Mouse (Mus musculus) testis, postnatal 10 days (tissue): ENCODE data around the gene Sub1.

Experiments
- DNase-seq: peaks from one replicate; pipeline ENCODE4 v3.0.0; 2021; ENCODE audit warnings: low spot score

Sub1 gene

DNA sequence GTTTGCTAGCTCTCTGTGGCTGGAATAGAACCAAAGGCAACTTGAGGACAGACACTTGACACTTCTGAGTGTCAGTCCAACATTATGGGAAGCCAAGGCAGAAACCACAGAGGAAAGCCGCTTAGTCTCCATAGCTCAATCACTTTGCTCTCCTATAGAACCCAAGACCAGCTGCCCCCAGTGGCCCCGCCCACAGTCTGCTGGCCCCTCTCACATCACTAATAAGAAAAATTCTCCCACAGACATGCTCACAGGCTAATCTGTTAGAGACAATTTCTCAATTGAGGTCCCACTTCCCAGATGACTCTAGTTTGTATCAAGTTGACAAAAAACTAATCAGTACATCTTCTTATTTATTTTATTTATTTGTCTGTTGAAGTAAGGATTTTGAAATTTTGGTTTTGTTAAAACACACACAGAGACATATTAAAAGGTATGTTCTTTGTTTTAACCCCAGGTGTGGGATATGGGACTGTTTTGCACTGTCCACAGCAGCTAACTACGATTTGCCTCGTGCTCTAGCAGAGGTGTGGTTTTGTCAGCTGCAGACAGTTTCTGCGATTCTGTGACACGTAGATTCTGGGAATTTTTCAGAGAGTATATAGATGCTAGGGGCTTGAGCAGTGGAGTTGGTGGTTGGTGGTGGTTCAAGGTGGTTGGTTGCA, 16.9 kb upstream of the Sub1 start:
- DNase-seq, result no peak

DNA sequence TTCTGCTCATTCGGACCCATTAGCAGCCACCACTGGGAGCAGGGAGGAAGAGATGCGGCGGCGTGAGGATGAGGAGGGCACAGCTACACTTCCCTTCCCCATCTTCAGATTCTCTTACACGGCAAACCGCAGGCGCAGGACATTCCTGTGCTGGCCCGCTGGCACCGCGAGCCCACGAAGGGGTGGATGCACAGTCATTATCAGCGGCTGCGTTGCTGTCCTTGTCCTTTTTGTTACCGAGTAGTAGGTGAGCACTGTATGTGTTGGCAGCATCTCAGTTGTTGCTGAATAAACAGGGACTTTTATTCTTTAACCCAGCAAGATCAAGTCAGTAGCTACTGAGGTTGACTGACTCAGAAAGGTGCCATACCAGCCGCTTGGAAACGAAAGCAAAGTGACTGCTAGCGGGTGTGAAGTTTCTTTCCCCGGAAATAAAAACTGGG, 13.8 kb upstream of the Sub1 start:
- DNase-seq, result no peak

DNA sequence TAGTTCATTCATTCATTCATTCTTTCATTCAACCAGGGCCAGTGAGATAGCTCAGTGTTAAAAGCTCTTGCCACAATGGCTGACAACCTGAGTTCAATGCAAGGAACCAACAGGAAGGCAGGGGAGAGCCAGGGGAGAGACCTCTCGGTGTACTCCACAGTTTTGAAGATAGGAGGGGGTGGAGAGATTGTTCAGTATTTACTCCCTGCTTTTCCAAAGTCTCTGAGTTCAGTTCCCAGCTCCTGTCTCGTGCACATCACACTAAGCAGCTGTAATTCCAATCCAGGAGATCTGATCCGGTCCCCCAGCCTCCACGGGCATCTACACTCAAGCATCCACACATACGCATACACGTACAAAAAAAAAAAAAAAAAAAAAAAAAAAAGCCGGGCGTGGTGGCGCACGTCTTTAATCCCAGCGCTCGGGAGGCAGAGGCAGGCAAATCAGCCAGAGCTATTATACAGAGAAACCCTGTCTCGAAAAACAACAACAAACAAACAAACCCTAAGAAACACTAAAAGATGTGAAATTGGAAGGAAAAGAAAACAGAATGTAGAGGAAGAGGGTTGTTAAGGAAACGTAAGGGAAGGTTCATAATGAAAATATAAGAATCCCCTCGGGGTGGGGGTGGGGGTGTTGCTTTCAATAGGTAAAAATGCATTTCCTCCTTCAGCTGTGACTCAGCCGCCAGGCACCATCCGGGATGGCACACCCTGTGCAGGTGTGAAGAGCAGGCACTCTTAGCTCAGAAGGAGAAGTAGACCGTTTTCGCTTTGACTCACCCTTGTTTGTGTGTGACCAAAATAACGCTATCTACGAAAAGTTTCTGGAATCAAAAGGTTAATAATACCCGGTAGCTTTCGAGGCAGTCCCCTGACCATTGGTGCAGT, 13.2 kb upstream of the Sub1 start:
- no peak for DNase-seq

DNA sequence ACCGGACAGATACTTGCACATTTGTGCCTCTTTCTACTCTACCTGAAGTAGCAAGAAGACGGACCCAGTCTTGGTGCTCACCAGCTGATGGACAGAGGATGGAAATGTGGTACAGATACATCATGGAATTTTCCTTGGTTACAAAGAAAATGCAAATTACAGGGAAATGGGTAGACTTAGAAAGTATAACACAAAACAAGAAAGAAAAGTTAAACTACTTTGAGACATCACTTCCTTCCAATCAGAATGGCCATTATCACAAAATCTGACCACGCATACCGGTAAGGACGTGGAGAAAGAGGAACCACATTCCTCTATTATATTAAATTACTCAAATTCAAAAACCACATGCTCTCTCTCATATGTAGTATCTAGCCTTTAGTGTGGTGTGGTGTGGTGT, 12.1 kb upstream of the Sub1 start:
- no peak for DNase-seq

DNA sequence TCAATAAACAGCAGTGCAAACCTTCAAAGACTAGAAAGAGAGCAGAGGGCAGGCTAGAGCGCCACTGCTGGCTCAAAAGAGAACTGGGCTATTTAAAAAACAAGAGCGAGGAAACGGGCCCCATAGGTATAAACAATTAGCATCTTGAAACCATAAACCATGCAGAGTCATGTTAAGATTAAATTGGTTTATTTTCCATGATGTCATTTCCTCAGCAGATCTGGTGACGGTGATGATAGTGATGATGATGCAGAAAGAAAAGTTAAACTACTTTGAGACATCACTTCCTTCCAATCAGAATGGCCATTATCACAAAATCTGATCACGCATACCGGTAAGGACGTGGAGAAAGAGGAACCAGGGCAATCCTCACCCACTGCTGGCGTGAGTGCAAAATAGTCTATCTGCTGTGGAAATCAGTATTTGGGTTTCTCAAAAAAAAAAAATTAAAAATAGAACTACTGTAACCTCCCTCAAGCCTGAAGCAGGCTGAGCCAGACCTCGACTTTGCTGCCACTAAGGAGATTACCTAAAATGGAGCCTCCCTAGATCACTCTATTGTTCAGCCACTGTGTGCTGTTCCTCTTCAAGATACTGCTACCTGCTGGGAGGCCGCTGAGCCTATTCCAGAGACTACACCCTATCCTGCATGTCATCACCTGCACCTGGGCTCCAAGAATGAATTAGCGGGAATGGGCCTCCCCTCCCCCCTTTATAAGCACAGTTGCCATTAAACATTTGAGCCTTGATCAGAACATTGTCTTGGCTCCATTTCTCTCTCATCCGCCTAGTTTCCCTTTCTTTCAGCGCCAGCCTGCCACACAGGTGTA, 11.4 kb upstream of the Sub1 start:
- DNase-seq, result no peak

DNA sequence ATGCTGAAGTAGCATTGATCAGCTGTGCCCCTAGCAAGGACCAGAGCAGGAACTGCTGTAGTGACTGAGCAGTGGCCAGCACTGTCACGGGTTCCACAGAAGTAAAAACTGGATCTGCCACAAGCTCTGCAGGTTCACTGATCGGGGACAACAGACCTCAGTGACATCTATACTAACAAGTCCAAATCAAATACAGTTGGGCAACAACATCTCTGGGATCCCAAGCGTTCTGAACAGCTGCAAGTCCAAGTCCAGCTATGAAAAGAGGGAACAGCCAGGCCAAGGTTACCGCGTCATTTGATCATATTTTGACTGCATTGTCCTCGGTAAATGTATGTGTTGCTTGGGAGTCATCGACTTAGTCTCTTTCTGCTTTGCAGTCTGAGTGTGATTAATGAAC, 10.6 kb upstream of the Sub1 start:
- DNase-seq, result no peak

DNA sequence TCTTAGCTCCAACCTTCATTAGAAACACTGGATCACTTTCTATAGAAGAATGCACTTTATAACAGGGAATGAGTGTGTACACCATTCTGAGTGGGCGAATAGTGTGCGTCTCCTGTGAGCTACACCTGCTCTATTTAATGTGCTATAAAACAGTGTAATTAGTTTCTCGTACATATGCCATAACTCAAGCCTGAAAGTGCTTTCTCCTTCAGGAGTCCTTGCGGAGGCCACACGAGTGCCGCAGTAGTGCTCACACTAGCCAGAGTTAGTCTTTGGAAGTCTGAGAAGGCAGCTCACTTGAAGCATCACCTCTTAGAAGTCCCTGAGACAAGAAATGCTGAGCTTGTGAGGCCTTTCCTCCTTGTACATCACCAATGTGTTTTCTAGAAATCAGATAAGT, 9.4 kb upstream of the Sub1 start:
- no peak for DNase-seq

DNA sequence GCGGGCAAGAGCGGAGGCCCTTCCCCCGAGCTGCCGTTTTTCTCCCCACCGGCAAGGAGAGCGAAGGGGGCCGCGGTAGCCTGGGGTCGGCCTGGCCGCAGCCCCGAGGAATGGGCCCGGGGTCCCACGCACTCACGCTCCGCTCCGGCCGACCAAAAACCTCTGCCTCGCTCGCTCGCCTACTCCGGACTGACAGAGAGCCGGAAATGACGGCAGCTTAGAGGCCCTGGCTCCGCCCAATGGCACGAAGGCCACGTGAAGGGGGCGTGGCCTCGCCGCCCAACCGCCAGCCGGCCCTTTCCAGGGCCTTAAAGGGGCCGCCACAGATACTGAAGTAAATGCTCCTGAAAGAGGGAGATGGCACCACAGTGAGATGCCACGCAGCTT, 975 bp downstream of the Sub1 start:
- peak; percentile 97 for DNase-seq

DNA sequence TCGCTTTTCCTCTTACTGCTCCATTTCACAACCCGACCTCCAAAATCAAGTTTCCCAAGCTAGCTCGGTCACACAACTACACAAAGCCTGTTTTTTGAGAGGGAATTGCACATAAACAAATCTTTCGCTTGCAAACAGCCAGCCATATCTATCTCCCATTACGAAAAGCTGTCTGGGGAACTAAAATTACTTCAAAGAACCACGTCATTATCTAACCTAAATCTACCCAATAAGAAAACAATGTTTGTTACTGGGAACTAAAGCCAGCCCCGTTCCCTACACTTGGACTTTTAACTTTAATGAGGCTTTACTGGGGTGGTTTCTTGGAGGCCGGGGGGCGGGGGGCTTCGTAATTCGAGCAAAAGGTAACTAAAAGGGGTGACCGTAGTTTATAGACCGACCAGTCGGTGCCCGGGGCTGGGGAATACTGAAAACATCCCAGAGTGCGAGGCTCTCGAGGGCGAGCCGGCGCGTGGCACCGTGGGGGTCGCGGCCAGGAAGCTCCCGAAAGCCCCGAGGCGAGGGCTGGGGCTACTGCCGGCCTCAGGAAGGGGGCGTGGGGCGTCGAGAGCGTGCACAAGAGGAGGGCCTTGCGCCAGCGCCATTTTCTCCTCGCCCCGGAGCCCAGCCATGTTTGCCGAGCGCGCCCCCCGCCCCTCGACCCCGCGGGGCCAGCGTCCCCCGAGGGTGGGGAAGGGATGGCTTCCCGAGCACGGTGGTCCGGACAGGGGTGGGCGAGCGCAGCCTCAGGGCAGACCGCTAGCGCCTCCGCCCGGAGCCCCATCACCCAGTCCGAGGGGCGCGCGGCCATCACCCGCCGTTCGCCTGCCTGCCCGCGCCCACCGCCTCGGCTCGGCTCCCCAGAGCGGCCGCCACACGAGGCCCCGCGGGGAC, 1.6 kb downstream of the Sub1 start:
- peak; percentile 83 for DNase-seq

DNA sequence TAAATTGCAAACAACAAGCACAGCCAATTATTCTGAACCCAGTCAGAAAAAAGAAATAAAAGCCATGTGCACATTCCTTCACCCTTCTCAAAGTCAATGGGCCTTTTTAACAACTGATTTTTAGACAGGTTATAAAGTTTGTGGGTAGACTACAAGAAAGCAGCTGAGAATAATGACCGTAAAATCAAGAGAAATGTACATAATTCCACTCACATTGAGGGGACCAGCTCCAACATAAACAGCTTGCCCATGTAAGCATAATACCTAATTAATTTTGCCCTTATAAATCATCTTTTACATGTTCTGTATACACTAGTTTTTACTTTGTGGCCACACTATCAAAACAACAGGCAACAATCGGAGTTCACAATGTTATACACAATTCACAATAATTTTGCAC, 2.8 kb downstream of the Sub1 start:
- no peak for DNase-seq

DNA sequence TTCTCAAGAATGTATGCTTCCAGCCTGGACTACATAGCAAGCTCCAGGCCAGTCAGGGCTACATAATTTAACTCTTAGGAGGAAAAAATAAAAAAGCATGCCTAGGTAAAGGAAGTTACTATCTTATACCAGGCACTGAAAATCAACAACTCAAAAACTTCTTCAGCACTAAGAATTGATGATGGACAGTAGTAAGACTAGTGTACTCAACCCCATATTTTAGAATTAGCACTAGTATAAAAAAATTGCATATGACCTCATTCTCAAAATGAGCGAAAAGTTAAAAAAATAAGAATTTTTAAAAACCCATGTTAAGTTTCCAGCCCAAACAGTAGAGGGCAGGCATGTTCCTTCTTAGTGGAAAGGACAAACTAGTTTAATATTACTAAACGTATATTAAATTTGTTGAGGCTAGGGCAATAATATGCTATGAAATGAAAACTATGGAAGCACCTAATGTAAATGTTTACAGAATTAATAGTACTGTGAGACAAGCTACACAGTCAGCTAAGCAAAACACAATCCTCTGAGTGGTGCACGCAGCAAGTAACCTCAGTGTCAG, 5.2 kb downstream of the Sub1 start:
- no peak for DNase-seq

DNA sequence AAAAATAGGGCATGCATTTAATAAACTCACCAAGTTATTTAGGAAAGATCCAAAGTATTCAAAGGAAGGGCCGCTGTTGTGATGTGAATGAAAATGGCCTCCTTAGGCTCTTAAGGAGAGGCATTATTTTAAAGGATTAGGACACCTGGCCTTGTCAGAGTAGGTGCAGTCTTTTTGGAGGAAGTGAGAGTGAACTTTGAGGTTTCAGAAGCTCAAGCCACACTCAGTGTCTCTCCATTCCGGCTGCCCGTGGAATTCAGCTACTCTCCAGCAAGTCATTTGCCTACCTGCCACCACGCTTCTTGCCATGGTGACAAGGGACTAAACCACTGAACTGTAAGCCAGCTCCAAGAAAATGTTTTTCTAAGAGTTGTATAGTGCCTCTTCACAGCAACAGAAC, 8.2 kb downstream of the Sub1 start:
- DNase-seq, result no peak

DNA sequence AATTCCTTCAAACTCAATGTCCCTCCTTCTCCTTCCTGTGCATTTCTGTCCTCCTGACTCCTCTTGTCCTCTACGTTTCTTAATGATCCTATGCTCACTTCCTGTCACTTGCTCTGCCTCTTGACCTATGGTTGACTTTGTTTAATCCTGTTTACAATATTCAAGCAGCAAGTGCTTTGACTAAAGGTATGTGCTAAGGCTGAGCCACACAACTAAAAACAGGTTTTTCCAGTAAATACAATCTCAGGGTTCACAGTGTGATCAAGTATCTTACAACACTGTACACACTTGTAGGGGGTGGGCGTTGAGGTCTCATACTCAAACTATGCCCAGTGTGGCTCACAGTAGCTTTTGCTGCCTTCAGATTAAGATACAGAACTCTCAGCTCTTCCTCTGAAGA, 8.9 kb downstream of the Sub1 start:
- no peak for DNase-seq

DNA sequence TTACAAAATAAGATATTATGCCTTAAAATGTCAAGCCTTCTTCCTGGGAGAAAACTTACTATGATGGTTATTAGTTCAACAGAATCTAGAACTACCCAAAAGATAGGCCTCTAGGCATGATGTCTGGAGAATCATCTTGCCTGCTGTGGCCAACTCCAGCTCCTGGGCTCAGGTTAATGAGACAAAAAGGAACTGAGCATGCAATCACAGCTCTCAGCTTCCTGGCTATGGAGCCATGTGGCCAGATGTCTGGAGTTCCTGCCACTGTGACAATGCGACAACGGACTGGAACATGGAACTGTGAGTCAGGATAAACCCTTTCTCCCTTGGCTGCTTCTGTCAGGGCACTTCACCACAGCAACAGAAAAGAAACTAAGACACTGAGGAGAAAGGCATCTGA, 14.8 kb downstream of the Sub1 start:
- no peak for DNase-seq

DNA sequence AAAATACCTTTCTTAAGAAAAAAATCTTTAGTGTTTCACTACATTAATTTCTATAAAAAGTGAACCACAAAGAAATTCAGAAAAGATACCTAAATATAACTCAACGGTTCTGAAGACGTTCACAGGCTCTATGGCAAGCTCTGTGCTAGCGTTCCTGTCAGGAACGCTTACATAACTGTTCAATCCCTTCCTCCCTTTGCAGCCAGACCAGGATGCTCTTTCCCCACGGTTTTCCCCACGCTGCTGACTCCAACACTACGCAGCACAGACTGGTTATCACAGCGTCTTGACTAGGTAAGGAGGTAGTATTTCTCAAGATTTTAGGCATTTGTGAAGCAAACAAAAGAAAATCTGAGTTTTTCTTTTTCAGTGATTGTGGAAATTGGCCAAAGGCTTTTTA, 15.3 kb downstream of the Sub1 start:
- no peak for DNase-seq

DNA sequence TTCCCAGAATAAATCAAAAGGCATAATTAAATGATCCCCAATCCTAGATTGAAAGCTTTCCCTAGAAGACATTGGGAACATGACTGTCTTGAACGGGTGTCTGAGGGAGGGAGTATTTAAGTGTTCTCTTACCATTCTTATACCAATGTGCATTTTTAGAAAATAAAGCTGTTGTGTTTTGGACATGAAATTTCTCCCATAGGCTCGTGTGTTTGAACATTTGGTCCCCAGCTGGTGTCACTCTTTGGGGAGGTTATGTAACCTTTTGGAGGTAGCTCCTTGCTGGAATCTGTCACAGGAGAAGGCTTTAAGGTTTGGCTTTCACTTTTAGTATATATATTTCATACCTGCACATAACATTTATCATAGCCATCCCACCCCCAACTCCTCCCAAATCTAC, 18.6 kb downstream of the Sub1 start:
- no peak for DNase-seq

DNA sequence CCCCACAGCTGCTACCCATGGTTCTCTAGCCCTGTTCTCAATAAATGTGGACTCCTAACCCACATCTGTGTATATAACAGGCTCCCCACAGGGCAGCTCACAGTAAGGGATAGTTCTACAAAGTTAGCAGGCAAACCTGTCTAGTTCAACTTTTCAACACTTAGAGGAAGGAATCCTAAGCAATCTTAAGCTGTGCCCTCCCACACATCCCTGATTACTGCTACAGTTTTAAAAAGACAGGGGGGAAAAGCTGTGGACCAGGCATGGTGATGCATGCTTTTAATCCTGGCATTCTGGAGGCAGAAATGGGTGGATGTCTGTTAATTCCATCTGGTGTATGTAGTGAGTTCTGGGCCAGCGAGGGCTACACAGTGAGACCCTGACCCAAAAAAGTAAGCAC, 19.7 kb downstream of the Sub1 start:
- DNase-seq, result no peak

DNA sequence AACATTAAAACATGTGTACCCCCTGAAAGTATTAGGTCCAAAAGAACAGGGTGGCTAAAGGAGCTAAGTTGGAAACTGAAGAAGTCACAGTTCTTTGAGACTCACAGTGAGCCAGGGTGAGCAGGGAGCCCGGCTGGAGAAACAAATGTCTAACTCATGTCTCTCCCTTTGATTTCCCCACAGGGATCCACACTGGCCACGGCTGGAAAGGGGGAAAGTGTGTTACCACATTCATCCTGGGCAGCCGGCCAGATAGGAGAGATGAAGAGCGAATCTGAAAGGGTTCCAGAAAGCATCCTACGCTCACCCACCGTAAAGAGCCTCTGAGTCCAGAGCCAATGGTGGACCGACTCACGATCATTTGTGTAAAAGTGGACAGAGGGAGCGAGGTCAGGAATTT, 20.9 kb downstream of the Sub1 start:
- no peak for DNase-seq

DNA sequence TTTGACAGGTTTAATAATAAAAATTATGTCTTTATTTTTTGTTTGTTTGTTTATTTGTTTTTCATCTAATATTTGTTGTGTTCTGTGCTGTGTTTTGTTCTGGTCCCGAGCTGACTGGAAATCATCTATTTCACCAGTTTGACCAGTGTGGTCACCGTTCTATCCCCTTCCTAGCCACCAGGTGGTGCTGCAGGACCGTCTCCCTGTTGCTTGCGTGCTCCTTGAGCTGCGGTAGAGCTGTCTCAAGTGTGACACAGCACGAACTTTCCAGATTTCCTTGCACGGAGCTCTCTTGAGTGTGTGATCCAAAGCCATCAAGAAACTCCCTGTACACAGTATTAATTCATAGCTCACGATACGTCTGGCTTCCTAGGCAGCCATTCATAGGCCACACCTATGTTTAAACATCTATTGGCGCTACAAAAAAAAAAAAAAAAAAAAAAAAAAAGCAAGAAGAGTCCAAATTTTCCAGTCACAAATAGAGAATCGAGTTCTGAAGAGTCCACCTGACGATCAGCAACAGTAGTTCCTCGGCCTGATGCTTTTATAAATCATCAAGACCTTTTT, 24.8 kb downstream of the Sub1 start:
- DNase-seq, result peak; percentile 91

DNA sequence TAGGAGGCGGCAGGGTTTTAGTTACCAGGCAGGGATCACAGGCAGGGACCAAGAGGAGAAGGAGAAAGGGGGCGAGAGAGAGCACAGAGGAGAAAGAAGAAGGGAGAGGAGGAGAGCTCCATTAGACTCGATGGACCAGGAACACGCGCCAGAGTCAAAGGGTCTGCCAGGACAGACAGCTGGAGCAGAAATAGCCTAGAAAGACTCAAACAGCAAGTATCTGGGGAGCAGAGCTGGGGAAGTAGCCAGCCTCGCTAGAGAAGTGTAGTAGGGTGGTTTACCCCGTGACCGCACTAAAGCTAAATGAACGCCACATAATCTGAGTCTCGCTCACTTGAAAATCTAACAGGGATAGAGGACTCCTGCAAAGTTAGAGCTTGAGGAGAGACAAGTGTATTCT, 26.2 kb downstream of the Sub1 start:
- DNase-seq, result no peak

DNA sequence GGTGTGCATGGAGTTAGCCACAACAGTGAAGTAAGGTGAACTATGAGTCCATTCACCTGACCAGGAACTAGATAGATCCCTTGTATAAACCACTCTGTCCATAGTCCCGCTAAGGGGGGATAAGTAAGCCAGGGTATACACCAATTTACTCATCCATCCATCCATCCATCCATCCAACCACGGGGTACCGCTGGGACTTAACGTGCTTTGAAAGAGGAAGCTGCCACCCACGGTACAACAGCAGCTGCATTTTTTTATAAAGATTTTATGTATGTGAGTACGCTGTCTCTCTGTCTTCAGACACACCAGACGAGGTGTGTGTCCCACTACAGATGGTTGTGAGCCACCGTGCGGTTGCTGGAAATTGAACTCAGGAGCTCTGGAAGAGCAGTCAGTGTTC, 27.9 kb downstream of the Sub1 start:
- no peak for DNase-seq
